Mouse (Mus musculus) heart, postnatal 25 days (tissue): Measurements from ENCODE around the gene Aspg. TPM values are rescaled to one million over a fixed set of nuclear protein-coding genes. Genes with fewer than 3 reads are reported as not detected.
A peak's percentile ranks its signal among the peaks of the same experiment; 100 is the strongest.

Source experiments
- DNase-seq: peaks from one replicate; pipeline ENCODE4 v3.0.0; 2022; ENCODE audit warnings: low spot score
- intact Hi-C: fragments of 180-260 bp; cut with DNase I; formaldehyde crosslinking; loops from one replicate; pipeline ENCODE4 v1.15.1; 2025
- total RNA-seq, 2 experiments: library from RNA; stranded (reverse); gene quantifications; 2 replicates each; pipeline ENCODE4 v1.2.3; 2021

Gene Aspg
- total RNA-seq, 2 experiments from 2014 or later: 0.25 to 0.47 TPM

DNA sequence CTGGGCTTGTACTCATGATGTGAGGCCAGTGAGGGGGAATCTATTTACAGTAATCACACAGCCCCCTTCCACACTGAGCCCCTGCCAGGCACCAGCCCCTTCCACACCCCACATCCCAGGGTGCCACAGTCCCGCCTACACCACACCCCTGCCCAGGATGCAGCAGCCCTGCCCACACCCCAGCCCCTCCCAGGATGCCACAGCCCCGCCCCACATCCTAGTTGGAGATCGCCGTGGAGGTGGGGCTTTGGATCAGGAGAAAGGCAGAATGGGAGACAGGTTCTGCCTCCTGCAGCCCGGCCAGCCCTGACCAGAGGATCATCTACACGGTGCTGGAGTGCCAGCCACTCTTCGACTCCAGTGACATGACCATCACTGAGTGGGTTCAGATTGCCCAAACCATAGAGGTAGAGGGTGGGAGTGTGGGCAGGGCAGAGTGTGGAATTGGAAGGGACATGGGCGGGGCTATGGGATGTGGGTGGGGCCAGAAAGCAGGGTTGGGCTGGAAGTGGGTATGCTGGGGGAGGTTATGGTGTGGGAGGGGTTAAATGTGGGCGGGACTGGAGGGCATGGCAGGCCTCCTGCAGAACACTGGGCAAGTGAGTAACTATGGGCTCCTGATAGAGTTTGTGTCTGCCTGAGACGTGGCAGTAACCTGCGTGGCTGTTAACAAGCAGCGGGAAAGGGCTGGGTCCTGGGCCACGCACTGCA lies 6.4 kb downstream of the Aspg start:
- no peak for DNase-seq
- intact Hi-C loops: loop anchor here (1.0 kb wide), 2 partner anchors 27 to 430 kb away; no protein-coding TSS in a partner anchor

DNA sequence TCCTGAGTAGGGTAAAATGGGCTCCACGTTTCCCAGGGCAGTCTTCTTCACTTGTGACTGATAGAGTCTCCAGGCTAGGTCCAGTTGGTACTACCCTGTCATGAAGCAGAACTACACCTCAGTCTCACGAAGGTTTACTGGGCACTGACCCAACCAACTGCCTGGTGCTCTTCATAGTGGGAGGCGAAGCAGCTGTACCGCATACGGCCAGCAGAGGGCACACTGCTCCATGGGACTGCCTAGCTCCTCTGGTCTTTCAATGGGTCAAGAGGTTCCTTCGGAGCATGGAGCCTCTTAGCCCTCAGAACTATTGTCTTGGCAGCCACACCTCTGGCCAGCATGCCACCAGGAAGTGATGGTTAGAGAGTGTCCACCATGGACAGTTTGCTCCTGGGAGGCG lies 7.2 kb downstream of the Aspg start:
- DNase-seq: peak; percentile 62
- intact Hi-C loops: loop anchor here (1.0 to 2.0 kb wide), 3 partner anchors 27 to 430 kb away; no protein-coding TSS in a partner anchor

DNA sequence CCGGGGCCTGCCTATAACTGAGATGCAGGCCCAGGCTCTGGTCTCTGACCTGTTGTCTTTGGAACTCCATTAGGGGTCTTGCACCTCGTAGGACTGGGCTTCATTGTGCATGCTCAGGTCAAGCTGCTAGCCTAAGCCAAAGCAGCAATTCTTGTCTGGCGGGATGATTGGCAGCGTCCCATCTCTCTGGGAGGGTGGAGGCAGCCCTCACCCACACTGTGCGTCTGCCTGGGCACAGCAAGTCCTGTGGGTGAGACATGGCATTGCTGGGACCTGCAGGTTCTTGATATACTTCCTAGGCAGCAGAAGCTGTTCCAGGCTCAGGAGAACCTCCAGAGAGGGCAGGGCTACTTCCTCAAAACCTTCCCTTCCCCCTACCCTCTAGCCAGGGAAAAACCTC lies 10.5 kb downstream of the Aspg start:
- no peak for DNase-seq
- intact Hi-C loops: no loop called here

DNA sequence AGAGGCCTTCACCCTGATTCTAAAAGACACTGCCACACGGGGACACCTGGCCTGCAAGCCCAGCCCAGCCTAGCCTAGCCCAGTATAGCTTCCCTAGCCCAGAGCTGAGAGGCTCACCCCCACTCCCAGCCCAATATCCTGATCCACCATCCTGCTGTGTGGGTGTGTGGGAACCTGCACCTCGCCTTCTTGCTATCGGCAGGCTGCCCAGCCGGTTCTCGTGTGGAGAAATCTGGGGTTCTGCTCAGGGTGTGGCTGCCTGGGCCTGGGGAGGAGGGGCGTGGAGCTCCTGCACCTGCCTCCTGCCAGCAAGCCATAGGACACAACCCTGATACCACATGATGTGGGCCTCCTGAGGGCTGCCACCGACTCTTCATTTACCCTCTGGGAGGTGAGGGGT lies 11.2 kb downstream of the Aspg start:
- DNase-seq: no peak
- intact Hi-C loops: no loop called here

DNA sequence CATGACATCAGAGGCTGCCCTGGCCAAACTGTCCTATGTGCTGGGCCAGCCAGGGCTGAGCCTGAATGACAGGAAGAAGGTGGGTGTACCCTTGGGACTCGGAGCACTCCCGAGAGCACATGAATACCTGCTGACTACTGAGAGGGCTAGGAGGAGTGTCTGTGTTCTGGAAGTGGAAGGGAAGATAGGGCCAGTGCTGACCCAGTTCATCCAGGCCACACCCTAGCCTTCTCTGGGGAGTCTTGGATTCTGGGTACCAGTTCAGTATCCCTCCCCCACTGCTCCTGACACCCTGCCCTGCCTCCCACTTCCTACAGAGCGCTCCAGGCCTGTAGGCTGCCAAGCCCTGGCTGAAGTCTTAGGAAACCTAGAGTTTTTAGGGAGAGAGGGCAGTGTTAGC lies 14.7 kb downstream of the Aspg start:
- intact Hi-C loops: no loop called here
- DNase-seq: peak; percentile 23

DNA sequence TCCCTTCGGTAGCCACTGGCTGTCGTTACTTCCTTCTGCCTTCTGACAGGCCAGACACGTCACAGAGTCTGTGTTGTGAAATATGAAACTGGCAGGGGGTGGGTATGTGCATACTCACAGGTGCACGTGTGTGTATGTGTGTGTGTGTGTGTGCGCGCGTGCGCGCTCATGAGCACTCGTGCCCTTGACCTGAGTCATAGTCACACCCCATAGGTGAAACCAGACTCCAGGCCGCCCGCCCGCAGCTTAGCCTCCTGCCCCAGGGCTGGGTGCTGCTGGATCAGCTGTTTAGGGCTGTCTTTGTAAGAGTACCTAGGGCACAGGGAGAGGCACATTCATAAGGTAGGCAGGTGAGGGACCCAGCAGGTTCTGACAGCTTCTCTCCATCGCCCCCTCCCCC lies 19.4 kb downstream of the Aspg start:
- intact Hi-C loops: no loop called here
- DNase-seq: no peak

DNA sequence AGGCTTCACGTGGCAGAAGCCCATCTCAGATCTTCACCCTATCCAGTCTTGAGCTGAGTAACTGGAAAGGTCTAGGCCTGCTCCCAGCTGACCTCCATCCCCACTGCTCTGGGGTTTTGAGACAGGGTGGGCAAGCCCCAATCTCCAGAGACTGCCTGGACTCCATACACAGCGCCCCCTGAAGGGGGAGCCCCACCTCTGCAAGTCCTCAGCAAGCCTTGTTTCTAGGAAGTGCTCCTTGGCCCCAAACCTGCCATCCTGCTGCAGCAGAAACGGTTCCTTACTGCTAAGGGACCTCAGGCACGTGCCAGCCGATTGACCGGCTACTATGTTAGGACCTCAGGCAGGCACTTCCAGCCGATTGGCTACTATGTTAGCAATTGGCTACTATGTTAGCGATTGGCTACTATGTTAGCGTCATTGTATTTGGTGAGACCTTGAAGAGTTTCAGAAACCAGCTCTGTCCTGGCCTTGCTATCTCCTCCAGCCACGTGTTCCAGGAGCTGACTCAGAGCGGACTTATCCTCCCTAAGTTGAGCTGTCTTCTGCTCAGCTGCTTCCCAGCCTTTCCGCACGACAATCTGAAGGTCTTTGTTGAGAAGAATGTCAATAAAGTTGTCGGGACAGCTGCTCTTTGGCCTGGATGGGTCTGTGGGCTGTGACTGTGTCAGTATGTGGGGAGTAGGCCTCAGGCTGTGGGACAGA lies 20.6 kb downstream of the Aspg start:
- intact Hi-C loops: no loop called here
- DNase-seq: no peak

DNA sequence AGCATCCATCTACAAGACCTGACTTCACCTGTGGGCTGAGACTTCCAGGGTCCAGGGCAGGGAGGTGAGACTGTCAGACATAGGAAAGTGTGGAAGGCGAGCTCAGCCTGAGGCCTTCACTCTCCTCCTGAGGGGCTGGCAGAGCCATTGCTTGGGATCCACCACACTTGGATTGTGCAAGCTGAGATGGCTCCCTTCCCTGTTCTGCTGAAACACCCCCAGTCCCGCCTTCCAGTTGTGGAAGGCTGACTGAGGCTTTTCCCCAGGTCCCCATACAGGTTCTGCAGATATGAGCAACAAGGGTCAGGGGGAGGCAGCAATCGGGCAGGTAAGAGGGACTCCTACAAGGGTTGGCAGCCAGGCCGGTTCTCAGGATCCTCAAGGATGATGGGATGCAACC lies 22.0 kb downstream of the Aspg start:
- DNase-seq: no peak

DNA sequence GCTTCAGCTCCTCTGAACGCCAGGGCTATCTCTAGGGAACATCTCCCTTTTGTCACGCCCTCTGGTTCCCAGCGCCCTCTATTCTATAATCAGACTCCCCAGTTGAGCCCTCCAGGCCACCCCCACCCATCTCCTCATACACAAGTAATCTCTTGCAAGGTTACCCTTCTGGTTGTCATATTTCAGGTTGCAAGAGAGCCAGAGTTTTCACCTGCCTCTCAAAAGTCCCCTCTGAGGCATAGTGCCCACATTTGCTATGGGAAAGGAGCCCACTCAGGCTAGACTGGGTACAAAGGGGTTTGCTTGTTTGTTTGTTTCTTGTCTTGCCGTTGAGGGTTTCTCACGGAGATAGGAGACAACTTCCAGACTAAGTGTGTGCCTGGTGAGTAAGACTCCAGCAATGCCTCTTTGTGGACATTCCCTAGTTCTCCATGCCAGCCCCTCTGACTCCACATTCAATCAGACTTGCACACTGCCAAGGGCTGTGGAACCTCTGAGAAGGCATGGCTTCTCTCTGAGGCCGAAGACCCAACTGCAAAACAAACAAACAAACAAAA lies 22.9 kb downstream of the Aspg start:
- no peak for DNase-seq
- intact Hi-C loops: no loop called here

More for the DNA sequence above, 22.0 kb downstream of the Aspg start:
- intact Hi-C loops: no loop called here

DNA sequence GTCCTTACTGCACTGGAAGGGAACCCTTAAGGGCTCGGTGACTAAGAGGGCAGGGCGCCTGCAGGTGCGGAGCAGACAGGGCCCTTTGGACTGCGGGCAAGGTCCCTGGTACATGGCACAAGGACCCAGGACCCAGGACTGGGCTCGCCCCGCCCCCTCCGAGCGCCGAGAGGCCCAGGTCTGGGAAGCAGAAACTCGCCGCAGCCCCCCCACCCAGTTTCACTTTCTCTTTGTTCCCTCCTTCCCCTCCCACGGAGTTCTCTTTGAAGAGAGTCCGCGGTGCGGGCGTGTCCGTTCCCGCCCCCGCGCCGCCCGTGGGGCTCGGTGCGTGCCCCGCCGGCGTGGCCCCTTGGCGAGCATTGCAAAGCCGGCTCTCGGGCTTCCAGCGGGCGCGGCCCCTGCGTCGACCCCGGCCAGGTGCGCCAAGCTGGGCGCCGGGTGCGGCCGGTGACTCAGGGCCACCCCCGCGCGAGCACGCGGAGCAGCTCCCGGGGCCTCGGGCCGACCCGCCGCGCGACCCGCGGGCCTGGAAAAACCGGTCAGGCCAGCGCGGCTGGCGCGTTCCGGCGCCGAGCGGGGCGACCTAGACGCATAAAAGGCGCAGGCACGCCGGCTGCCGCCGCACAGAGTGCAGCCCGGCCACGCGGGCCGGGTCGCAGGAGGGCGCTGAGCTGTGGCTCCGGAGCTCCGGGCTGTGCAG lies 23.8 kb downstream of the Aspg start:
- intact Hi-C loops: no loop called here
- no peak for DNase-seq

DNA sequence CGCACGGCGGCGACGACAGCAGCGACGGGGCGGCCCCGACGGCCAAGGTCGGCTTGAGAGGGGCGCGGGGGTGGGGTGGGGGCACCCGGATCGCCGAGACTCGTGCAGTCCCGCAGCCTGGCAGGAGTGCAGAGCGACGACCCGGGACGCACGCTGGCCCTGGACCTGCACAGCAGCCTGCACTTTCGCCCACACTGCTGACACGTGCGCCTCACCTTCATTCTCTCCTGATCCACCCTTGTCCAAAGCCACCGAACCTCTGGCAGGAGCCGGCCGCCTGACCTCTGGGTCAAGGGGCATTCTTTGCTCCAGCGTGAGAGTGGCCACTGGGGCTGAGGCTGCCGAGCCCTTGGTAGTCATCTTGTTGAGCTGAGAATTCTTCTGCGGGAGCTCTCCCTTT lies 24.5 kb downstream of the Aspg start:
- DNase-seq: no peak
- intact Hi-C loops: no loop called here

DNA sequence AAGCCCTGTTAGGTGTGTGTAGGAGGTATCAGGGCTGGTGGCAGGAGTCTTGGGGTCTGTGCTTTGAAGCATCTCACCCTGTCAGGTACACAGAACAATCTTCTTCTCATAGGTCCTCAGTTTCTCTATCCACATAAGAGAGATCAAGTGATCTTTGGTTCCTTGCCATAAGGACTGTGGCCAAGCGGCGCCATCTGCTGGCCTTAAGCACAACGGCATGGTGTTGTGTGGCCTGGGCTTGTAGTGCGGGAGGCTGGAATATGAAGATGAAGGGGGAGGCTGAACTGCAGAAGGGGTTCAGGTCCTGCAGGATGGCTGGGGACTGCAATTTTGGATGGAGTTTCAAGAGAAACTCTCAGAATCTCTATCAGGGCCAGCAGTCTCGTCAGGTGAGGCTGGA lies 33.8 kb downstream of the Aspg start:
- intact Hi-C loops: loop anchor here (1.0 kb wide), 1 partner anchor 27 kb away; no protein-coding TSS in a partner anchor
- DNase-seq: no peak

DNA sequence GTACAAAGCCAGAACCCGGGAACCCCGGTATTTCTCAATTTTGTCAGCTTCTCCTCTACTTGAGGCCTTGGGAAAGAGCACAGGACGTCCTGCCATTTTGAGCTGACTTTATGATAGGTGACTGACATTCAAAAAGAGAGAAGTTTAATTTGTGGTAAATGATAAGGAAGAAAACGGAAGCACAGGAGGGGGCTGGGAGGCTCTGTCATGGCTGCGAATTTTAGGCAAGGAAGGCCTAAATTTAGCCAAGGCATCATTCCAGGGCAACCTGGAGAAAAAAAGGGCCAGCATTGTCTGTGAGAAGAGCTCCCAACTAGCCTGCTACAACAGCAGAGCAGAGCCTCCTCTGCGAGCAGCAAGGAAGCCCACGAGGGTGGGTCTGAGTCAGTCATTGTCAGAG lies 34.3 kb downstream of the Aspg start:
- no peak for DNase-seq
- intact Hi-C loops: loop anchor here (1.0 kb wide), 1 partner anchor 27 kb away; no protein-coding TSS in a partner anchor

DNA sequence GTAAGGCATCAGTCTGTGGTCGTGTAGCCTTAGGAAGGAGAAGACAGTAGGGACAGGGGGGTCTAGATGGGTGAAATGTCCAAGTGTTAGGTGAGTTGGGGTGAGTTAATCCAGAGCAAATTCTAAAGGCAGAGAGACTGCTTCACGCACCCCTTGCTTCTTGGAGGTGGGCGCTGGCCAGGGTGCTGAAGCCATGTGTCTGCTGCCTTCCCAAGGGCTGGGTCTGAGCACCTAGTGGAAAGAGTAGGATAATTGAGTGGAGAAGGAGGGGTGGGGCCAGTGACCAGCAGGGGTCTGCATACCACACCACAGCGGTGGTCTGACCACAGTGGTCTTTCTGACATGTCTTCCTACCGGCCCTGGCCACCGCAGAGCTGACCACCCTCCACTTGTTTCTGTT lies 34.8 kb downstream of the Aspg start:
- intact Hi-C loops: no loop called here
- DNase-seq: no peak

DNA sequence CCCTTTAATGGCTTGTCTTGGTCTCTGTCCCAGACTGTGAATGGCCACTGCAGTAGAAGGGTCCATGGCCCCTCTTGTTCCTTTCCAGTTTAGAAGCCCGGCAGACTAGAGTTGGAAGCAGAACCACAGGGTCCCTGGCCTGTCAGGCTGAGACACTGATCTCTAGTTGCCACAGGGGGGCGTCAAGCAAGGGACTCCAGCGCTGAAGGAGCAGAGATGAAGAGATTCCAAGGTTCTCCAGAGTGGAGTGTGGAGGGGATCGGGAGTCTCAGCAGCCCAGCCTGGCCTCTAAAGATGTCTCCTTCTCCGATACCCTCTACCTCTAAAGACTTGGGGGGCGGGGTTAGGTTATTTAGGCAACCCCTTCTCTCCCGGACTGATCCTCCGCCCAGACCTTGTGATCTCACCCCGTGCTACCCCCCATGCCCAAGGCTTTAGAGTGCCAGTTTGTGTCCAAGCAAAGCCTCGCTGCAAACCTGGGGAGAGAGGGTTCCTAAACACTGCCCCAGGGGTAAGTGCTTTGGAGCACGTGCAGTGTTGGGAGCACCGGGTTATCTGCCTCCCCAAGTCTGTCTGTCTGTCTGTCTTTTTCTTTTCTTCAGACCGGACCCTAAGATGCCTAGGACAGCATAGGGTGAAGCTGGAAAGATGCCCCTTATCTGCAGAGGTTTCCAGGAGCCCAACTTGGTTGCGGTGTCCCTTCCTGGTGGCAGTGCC lies 36.8 kb downstream of the Aspg start:
- DNase-seq: no peak
- intact Hi-C loops: no loop called here

DNA sequence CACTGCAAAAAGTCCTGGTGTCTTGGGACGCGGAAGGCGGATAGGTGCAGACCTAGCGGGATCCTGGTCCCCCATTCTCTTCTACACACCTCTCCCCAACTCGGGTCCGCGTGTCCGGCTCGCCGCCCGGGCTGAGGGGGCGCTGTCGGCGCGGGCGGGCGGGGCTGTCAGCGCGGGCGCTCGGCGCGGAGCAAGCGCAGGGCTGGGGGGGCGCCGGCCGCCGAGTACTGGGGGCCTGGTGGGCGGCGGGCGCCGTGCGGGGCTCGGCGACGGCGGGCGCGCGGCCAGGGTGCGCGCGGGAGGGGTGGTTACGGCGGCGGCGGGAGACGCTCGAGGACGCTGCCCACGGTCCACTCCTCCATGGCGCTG lies 37.3 kb downstream of the Aspg start:
- no peak for DNase-seq
- intact Hi-C loops: loop anchor here (2.0 kb wide), 1 partner anchor 307 kb away; no protein-coding TSS in a partner anchor

DNA sequence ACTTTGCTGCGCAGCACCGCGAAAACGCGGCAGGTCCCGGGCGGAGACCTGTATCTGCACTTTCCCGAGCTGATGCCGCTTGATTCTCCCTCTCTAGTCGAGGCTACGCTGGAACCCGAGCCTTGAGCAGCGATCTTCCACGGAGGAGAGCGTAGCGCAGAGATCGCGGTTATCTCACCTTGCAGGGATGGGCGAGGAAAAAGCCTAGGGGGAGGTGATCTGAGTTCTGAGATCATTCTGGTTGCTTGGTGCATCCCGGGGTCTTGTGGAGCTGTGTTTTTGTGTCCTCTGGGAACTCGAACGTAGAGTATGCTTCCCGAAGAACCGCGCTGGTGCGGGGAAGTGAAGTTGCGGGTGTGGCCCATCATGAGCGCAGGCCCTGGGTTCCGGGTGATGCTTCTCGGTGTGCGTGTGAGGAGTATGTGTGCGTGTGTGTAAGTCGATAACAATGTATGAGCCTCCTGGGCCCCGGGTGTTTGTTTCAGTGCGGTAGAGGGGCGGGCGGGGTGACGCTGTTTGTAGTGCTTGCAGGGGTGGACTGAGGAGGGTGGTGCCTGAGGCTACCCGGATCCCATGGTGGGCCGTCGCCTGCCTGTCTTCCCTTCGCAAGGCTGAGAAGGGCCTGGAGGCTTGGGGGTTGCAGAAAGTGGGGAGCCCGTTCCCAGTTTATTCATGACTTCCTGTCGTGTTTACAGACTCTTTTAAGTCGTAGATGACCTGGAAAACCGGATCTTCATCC lies 38.1 kb downstream of the Aspg start:
- no peak for DNase-seq
- intact Hi-C loops: loop anchor here (1.0 to 5.0 kb wide), 4 partner anchors 188 to 399 kb away; no protein-coding TSS in a partner anchor

DNA sequence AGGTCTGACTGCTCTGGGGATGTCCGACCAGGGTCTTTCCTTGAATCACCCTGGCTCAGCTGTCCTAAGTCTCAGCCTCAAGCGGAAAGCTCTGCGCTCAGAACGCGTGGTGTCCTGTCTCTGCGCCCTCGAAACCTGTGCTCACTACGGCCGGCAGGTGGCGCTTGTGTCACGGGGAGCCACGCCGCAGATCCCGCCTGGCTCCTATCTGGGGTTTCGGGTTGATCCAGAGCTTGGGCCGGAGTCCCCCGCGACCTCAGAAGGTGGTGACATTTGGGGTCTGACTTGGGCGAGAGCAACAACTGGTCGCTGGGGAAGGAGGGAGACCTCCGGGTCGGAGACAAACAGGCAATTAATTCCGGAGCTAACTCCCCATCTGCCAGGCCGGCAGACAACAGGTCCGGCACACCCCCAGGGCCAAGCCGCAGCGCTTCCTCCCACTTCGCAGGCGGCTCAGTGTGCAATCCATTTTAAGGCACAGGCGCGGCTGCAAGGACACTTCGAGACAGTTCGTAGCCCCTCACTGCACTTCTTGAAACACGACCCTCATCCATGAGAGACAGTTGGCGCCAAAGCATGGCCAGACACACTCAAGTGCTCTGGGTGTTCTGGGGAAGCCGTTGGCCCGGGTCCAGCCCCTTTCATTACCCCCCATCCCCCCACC lies 38.9 kb downstream of the Aspg start:
- intact Hi-C loops: loop anchor here (1.0 to 5.0 kb wide), 4 partner anchors 187 to 398 kb away; no protein-coding TSS in a partner anchor
- peak; percentile 72 for DNase-seq
